Mouse (Mus musculus) MEL-GATA-1-ER (cell line): ENCODE results near the gene Bdh2.

ENCODE experiments used
- DNase-seq: peaks from one replicate; pipeline ENCODE4 v3.0.0-alpha.2; 2012; ENCODE audit warnings: low read depth; ENCODE audit errors: extremely low read depth

The Bdh2 gene

DNA sequence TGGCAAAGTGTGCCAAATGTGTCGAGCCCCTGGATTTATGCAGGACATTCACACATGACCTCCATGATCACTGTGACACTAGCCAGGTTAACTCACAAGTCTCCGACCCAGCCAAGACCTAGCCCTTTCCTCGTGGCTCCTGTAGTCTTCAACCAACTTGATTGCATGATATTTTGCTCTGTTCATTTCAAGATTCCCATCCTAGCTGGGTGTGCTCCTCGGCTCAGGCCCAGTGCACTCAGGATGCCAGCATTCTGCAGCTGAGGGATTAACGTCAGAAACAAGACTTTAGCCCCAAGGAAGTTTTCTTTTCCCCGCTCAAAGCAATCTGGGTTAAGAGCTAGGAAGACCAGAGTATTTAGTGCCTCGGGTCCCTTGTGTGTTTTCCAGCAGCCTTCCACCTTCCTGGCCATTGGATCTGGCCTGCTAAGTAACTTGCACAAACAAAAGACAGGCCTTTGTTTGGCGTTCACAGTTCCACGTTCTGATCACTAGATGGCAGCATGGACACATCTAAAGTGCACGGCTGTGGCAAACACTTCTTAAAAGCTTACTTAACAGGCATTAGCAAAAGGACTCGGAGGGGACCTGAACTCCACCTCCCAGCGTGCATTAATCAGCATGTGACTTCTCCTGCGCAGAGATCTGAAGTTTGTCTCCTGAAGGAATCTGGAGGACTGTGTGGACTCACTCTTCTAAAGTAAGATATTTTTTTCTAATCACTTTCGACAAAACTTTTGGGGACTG is at the start of gene Bdh2:
Bdh2 (plus strand) TSS at position 553 of the 747 bp plus-strand sequence.
- peak; percentile 85 for DNase-seq

- no peak for DNase-seq
These were observed 49.0 kb upstream of the Bdh2 start for GRCm38 (mm10) chr3:135232058-135232457.

- no peak for DNase-seq
These were observed 48.6 kb upstream of the Bdh2 start for GRCm38 (mm10) chr3:135232462-135232861.

GRCm38 (mm10) chr3:135245733-135246132 is 35.3 kb upstream of the Bdh2 start:
- peak; percentile 12 for DNase-seq

- DNase-seq = no peak
These were observed 34.2 kb upstream of the Bdh2 start for GRCm38 (mm10) chr3:135246828-135247227.

DNA sequence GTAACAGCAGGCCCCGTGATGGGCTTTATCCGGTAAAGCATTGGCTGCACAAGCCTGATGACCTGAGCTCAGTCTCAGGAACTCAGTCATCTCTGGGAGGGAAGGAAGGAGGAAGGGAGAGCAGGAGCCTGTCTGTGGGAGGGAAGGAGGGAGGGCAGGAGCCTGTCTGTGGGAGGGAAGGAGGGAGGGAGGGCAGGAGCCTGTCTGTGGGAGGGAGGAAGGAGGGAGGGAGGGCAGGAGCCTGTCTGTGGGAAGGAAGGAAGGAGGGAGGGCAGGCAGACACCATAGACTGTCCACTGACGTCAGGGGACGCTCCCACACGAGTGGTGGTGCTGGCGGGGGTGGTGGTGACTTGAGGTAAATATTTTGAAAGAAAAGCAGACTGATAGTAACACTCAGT is 31.9 kb upstream of the Bdh2 start:
- no peak for DNase-seq

DNA sequence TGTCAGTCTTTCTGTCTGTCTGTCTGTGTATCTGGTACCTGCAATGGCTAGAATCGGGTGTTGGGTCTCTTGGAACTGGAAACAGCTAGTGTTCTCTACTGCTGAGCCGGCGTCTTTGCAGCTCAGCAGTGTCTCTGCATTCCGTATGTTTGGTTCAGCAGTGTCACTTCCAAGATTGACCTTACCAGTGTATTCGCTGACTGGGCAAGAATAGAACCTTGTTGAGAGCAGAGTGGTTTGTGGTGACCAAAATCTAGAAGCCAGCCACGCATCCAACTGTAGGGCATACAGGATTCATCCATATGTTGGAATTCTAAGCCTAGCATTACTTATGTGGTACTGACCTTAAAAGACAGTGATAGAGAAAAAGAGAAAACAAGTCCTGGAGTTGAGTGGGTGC is 29.2 kb upstream of the Bdh2 start:
- DNase-seq = no peak

DNA sequence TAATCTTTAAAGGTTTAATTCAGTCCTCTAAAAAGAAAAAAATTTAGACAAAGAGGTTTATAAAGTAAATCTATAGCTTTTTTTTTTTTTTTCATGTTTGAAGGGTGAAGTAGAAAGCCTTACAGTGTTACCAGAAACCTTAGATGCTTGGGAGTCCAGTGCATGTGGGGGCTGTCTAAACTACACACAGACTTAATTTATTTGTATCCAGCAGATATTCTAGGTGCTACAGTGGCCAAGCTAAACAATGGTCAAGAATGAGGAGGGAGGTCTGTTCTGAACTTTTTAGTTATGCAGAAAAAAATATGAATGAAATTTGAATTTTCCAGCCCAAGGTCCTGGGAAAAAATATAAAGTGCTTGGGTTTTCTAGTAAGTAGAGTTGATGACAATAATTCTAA is 26.2 kb upstream of the Bdh2 start:
- DNase-seq = no peak

DNA sequence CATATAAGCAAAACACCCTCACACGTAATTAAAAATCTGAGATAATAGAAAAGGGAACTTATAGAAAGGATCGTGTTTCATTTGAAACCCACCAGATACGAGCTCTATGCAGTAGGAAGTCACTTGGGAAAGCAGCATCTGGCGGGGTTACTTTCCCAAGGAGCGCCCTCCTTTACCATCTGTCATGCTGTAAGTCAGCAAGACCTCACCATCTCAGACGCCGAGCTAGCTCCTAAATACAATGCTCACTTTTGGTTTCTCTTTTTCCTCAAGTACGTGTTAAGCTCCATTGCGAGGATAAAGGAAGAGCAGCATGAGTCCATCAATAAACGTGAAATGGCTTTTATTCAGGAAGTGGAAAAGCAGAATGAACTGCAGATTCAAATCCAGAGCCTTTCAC is 22.1 kb upstream of the Bdh2 start:
- DNase-seq = no peak

DNA sequence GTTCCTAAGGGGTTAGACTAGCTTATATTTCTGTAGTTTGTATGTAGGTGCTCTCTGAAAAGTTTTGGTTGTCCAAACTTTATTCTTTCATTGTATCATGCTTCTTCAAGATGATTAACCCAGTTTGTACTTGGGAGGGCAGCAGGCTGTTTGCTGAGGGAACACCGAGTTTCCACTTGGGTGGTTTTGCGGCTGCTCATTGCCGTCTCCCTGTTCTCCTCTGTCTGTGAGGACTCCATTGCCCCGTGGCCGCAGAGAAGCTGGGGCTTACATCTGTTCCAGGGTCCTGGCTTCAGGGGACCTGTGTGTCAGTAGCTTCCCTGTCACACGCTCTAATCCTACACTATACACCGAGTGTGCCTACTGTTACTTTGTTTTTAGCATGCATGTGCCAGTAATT is 20.8 kb upstream of the Bdh2 start:
- DNase-seq = no peak

- DNase-seq = no peak
These were observed 12.4 kb upstream of the Bdh2 start for GRCm38 (mm10) chr3:135268616-135269015.

DNA sequence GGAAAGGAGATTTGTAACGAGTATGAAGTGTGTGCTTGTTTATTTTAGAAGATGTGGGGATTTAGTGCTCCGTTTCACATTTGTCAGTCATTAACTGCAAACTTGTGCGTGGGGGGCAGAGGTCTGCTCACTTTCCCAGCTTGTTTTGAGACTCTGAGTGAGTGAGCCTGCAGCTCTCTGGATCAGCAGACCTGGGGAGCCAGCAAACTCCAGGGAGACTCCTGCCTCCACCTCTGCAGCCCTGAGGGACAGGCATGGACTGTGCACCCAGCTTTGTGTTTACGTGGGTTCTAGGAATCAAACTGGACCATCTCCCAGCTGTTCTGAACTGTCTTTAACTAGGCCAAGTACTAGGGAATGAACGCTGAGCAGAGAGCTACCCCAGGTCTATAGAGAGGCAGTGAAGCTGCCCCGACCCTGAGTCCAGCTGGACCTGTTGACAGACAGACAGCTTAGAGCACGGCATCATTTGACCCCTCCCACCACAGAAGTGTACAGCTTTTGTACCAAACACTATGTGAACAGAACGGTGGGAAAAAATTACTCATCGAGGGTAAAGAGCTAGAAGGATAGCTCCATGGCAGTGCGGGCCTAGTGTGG is 11.5 kb upstream of the Bdh2 start:
- DNase-seq = no peak

- no peak for DNase-seq
These were observed 8.4 kb upstream of the Bdh2 start for GRCm38 (mm10) chr3:135272627-135273026.

- no peak for DNase-seq
These were observed 8.0 kb upstream of the Bdh2 start for GRCm38 (mm10) chr3:135273047-135273446.

DNA sequence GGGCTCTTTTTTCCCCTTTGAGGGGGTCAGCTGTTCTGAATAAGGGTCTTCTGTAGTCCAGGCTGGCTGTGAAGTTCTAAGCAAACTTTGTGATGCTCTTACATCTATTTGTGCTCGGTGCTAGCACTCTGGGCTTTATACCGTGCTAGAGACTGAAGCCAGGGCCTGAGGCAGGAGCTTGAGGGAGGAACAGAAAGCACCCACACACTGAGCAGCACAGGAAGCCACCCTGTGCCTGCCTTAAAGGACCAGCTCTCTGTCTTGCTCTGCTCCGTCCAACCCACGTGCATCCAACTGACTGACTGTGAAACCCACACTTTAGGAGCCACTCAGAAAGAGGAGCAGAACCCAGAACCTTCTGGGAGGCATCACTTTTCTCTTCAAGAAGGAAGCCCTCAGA is 861 bp upstream of the Bdh2 start:
- no peak for DNase-seq

DNA sequence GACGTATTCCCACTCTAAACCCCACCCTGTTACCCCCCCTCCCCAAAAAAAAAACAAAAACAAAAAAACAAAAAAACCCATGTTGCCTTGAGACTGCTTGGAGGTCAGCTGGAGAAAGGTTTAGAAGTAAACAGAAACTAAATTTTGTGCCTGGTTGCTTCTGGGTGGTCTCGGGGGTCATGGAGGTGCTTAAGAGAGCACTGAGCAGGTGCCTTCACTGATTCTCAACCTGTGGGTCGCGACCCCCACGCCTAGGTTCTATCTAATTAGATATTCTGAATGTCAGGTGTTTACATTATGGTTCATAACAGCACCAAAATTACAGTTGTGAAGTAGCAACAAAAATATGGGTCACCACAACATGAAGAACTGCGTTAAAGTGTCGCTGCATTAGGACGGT is 680 bp downstream of the Bdh2 start:
- DNase-seq = no peak

- no peak for DNase-seq
These were observed 4.2 kb downstream of the Bdh2 start for GRCm38 (mm10) chr3:135285256-135285655.

GRCm38 (mm10) chr3:135285807-135286206 is 4.8 kb downstream of the Bdh2 start:
- DNase-seq = no peak

DNA sequence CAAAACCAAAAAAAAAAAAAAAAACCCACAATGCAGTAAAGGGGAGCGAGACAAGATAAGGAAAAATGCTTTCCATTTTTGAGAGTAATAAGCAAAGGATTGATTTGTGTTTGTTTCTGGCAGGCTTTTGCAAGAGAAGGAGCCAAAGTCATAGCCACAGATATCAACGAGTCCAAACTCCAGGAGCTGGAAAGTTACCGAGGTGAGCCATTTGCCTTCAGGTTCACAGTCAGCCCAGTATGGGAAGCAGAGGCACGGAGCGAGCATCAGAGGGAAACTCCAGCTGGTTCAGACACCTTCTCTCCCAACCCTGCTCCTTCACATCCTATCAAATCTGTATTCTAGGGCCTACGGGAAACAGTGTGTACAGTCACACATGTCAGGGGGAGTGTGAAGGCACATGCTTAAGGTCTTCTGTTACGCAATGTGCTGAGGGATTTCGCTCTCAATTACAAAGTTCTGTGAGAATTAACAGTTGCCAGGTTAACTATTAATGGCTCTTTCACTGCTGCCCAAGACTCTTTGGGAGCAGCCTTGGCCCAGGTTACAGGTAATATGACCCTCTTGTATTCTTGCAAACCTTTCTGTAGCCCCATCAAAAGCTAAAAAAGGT is 7.2 kb downstream of the Bdh2 start:
- no peak for DNase-seq

DNA sequence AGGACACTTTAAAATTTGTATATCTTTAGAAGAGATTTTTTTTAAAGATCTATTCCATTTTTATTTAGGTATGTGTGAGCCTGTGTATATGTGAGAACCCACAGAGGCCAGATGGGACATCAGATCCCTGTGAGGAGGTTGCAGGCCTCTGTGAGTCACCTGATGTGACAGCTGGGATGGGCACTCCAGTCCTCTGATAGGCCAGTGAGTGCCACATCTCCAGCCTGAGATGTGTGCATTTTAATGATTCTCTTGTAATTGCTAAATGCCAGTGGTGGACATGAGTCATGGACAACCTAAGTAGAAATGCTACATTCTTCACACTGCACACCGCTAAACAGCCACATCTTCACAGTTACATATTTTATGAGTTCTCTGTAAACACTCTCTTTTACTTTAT is 8.1 kb downstream of the Bdh2 start:
- DNase-seq = no peak

- DNase-seq = peak; percentile 40
These were observed 9.4 kb downstream of the Bdh2 start for GRCm38 (mm10) chr3:135290249-135290894.

DNA sequence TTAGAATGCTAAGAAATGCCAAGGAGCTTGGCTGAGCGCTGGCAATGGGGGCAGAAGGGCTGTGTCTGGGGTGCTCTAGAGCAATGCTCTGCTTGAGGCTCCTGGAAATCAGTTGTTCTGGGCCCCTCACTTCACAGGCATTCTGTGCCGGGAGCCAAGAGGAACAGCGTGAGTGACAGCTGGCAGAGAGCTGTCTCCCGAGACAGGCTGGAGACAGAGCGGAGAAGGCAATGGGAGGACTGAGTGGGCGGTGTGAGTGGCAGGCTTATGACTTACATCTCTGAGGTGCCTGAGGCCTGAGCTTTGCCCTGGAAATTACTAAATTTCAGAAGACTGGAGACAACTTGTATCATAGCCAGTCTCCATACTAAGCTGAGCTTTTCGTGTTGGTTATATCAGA is 12.7 kb downstream of the Bdh2 start:
- DNase-seq = no peak
